Comparison of ENCODE assay signal across 31 mouse cellular contexts in the genomic region with DNA sequence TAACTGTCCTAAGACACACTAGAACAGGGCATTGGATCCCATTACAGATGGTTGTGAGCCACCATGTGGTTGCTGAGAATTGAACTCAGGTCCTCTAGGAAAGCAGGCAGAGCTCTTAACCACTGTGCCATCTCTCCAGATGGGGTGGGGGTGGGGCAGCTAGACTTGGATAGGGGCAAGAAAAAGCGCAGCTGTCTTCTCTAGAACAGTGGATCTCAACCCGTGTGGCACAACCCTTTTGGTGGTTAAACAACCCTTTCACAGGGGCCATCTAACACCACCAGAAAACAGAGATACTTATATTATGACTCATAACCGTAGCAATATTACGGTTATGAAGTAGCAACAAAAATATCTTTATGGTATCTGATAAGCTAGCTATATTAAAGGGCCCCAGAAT. TPM values are rescaled to one million over a fixed set of nuclear protein-coding genes. Genes with fewer than 3 reads are reported as not detected.
A peak's percentile ranks its signal among the peaks of the same experiment; 100 is the strongest.
DNase-seq lines count a peak whose midpoint lies in the region; TF ChIP-seq lines count a peak whose summit lies in the region.
"Had no signal": no experiment of that assay in that cellular context is flagged by ENCODE, and none has a peak within 500 bp of the region (broad histone marks: within the 10 kb centered on the region; RNA-seq: fewer than 3 reads in every experiment).

No protein-coding gene starts in this region.

- peak; percentile 55 for DNase-seq in 3T3-L1 (ENCODE audit: low read depth, low spot score)
- peak; percentile 23 for DNase-seq in 416B (ENCODE audit: low read depth)
- peak; percentile 18 for DNase-seq in induced T-regulatory cell, adult 2 months (ENCODE audit: low read depth)
- DNase-seq in spleen, postnatal 14 days (ENCODE audit: low spot score in 2 of 2): no peak
- DNase-seq in adrenal gland, adult 2 months: no peak
- DNase-seq in left cerebral cortex, adult 11 months (ENCODE audit: low spot score): no peak
- DNase-seq: adrenal gland, postnatal 10 days; adrenal gland, postnatal 25 days; cerebellum, adult 11 months; cerebellum, adult 18-20 months; cerebellum, adult 8-10 months; cerebellum, adult 9-11 months; cerebellum, postnatal 14 days; cerebellum, postnatal 36 days; forebrain, postnatal 0 days had no signal

- H3K4me3 ChIP-seq in small intestine, adult 2 months (ENCODE audit: low read depth, low read length): no peak overlapping the region
- H3K4me3 ChIP-seq: embryonic facial prominence, embryonic 10.5 days; embryonic facial prominence, embryonic 12.5 days; forebrain, embryonic 13.5 days; forebrain, embryonic 15.5 days had no signal

- H3K27ac ChIP-seq in small intestine, adult 2 months (ENCODE audit: insufficient read depth, low read depth, low read length): peak overlapping the region; percentile 46; the same call in 1 of the 2 replicates
- H3K27ac ChIP-seq: embryonic facial prominence, embryonic 10.5 days; embryonic facial prominence, embryonic 12.5 days; forebrain, embryonic 13.5 days; forebrain, embryonic 15.5 days had no signal

- H3K4me1 ChIP-seq in small intestine, adult 2 months (ENCODE audit: control insufficient read depth, insufficient read depth, insufficient read length, low read length): peaks cover 25% of the 10 kb centered on the region; the same call in 1 of the 2 replicates
- H3K4me1 ChIP-seq: embryonic facial prominence, embryonic 12.5 days; forebrain, embryonic 13.5 days; forebrain, embryonic 15.5 days had no signal

- no peak for TF ChIP-seq CTCF in small intestine, adult 2 months (IDR thresholded peaks at IDR 0.05; ENCODE audit: extremely low read depth, insufficient read length, insufficient replicate concordance, low read depth, low read length)

- no peaks in the 10 kb centered on the region; the same call in 1 of the 2 replicates for H3K27me3 ChIP-seq in small intestine, adult 2 months (ENCODE audit: control insufficient read depth, insufficient read depth, low read length)
- H3K27me3 ChIP-seq: CH12.LX; embryonic facial prominence, embryonic 12.5 days; forebrain, embryonic 13.5 days; forebrain, embryonic 15.5 days had no signal

- H3K36me3 ChIP-seq in small intestine, adult 2 months (ENCODE audit: control insufficient read depth, insufficient read depth, low read length): no peaks in the 10 kb centered on the region
- H3K36me3 ChIP-seq: embryonic facial prominence, embryonic 10.5 days; embryonic facial prominence, embryonic 12.5 days; forebrain, embryonic 15.5 days; G1E had no signal

- 41% methylated on average over 4 of the region's 4 CpGs for WGBS in small intestine, adult 2 months

- no peak for TF ChIP-seq POLR2A in small intestine, adult 2 months (IDR thresholded peaks at IDR 0.05; ENCODE audit: low read depth, low read length)

RNA-seq across cellular contexts. Expression of gene Ccl24, which starts 14.9 kb away (rescaled TPM):
- polyA plus RNA-seq in small intestine, adult 2 months (2012; rRNA removed): 3.3 and 3.6 TPM in 2 replicates
- 1 to 10 TPM; 1.9 to 2.0 TPM for total RNA-seq in adrenal gland, adult 2 months (2021)
- polyA plus RNA-seq in adrenal gland, adult 2 months (2012; rRNA removed): 0.88 and 2.0 TPM in 2 replicates
- total RNA-seq: CH12.LX; common myeloid progenitor, adult 5-6 weeks; G1E had no signal
- polyA plus RNA-seq: activated CD4-positive, CD25-positive, alpha-beta regulatory T cell, adult 4 months; CD4-positive, CD25-positive, alpha-beta regulatory T cell, adult 4 months; G1E; Patski had no signal

RNA-seq across cellular contexts. Expression of gene Ccl26, which starts 24.4 kb away (rescaled TPM):
- not detected in 2 replicates for polyA plus RNA-seq in small intestine, adult 2 months (2012; rRNA removed)
- total RNA-seq in adrenal gland, adult 2 months (2021): not detected
- not detected in 2 replicates for polyA plus RNA-seq in adrenal gland, adult 2 months (2012; rRNA removed)
- total RNA-seq: adrenal gland, adult 18-20 months; adrenal gland, postnatal 10 days; adrenal gland, postnatal 25 days; adrenal gland, postnatal 4 days; CH12.LX; common myeloid progenitor, adult 5-6 weeks; forebrain, postnatal 0 days; G1E had no signal
- polyA plus RNA-seq: activated CD4-positive, CD25-positive, alpha-beta regulatory T cell, adult 4 months; brain, embryonic 14.5 days; CD4-positive, CD25-positive, alpha-beta regulatory T cell, adult 4 months; embryonic facial prominence, embryonic 10.5 days; embryonic facial prominence, embryonic 12.5 days; embryonic facial prominence, embryonic 14.5 days; forebrain, embryonic 11.5 days; forebrain, embryonic 13.5 days; forebrain, embryonic 15.5 days; forebrain, postnatal 0 days; G1E; Patski had no signal

RNA-seq across cellular contexts. Expression of gene Hip1, which starts 42.8 kb away (rescaled TPM):
- polyA plus RNA-seq in small intestine, adult 2 months (2012; rRNA removed): 4.7 and 8.0 TPM in 2 replicates
- 10 to 100 TPM; 17.2 to 26.7 TPM for total RNA-seq in adrenal gland, adult 2 months (2021)
- polyA plus RNA-seq in adrenal gland, adult 2 months (2012; rRNA removed): 19.4 and 20.5 TPM in 2 replicates
- polyA plus RNA-seq: G1E had no signal

RNA-seq across cellular contexts. Expression of gene Rhbdd2, which starts 44.7 kb away (rescaled TPM):
- 13.3 and 13.4 TPM in 2 replicates for polyA plus RNA-seq in small intestine, adult 2 months (2012; rRNA removed)
- total RNA-seq in adrenal gland, adult 2 months (2021): 10 to 100 TPM; 37.5 to 46.0 TPM
- polyA plus RNA-seq in adrenal gland, adult 2 months (2012; rRNA removed): 58.3 and 75.0 TPM in 2 replicates

Comparison
In these comparisons a context has a peak if more than half of its experiments do, and no peak if none do; other contexts are left out.
1. DNase-seq: peak in 3T3-L1 (single experiment), 416B (single experiment) and induced T-regulatory cell, adult 2 months (single experiment); none in spleen, postnatal 14 days (0 of 2), adrenal gland, adult 2 months (single experiment) and left cerebral cortex, adult 11 months (single experiment).